Mouse (Mus musculus): ENCODE results near the gene Mosmo. TPM values are rescaled to one million over a fixed set of nuclear protein-coding genes. Genes with fewer than 3 reads are reported as not detected.

Gene Mosmo
- polyA plus RNA-seq, 1 experiment from 2014 or later = 13.8 TPM

DNA sequence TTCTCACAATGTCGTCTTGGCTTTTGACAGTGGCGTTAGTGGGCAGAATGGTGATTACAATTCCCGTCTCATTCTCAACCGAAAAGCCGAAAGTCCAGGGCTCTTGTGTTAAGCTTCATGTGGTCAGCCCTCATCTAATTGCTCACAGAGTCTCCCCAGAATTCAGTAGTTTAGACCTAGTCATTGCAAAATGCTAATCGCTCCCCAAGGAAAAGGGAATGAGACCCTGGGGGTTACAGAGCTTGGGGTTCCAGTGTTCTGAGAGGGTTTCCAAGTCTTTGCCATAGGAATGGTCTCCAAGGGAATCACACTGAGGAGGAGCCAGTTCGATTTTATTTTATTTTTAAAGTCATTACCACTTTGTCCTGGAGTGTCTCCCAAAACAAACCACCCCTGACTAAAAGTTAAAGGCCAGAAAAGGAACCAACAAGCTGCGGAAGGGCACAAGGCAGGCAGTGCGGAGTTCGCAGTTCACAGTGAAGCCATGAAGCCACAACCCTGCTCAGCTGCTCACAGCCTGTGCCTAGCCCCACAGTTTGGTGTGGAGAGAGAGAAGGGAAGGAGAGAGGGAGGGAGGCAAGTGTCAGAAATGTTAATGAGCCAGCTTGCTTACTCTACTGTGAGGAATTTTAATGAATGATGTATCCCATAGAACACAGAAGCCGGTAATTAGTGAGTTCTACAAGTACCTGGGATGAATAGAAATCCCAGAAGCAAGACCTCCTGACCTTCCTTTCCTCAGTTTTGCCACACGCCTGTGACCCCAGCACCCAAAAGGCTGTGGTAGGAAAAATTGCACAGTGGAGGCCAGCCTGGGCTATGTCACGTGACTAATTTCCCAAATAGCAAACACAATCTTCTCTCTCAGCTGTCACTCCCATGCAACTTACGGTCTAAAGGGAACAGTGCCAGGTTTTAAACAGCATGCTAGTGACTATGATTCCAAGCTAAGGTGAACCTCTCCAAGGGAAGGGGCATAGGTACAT lies 66.2 kb downstream of the Mosmo start:
- 77% methylated on average over 14 of the region's 14 CpGs for WGBS
- Histone ChIP-seq H3K4me3 (no peak overlapping the region), H3K9me3 (no peaks in the 10 kb centered on the region), H3K9ac (no peak overlapping the region), H3K27ac (replicated peaks) (no peak overlapping the region), H3K27me3 (no peaks in the 10 kb centered on the region), H3K4me1 (replicated peaks) (peaks cover 7% of the 10 kb centered on the region; the same call in 1 of the 2 replicates), H3K36me3 (no peaks in the 10 kb centered on the region), H3K4me2 (no peak overlapping the region)
- ATAC-seq (ENCODE audit: low read depth) = no peak

DNA sequence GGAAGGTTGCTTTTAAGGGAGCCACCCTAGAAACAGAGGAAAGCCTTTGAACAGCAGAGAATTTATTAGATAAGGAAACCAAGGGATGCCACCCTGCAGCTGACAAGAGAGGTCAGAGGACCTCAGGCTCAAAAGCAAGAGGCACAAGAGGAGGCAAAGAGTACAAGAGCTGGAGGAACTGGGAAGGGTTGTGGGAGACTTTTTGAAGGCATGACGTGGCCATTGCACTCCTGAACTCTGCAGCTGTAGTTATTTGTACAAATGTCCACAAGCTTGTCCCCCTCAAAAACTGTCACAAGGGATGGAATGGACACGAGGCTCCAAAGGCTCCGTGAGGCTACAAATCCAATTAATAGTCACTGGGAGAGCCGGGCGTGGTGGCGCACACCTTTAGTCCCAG lies 67.2 kb downstream of the Mosmo start:
- H3K9me3 ChIP-seq = no peaks in the 10 kb centered on the region
- H3K4me1 ChIP-seq (replicated peaks) = peaks cover 5% of the 10 kb centered on the region; the same call in 1 of the 2 replicates
- no peak overlapping the region for H3K27ac ChIP-seq (replicated peaks)
- H3K36me3 ChIP-seq = no peaks in the 10 kb centered on the region
- no peaks in the 10 kb centered on the region for H3K27me3 ChIP-seq
- no peak overlapping the region for H3K4me2 ChIP-seq
- H3K4me3 ChIP-seq = no peak overlapping the region
- no peak overlapping the region for H3K9ac ChIP-seq
- no peak for ATAC-seq (ENCODE audit: low read depth)
- 86% methylated on average over 6 of the region's 6 CpGs for WGBS

DNA sequence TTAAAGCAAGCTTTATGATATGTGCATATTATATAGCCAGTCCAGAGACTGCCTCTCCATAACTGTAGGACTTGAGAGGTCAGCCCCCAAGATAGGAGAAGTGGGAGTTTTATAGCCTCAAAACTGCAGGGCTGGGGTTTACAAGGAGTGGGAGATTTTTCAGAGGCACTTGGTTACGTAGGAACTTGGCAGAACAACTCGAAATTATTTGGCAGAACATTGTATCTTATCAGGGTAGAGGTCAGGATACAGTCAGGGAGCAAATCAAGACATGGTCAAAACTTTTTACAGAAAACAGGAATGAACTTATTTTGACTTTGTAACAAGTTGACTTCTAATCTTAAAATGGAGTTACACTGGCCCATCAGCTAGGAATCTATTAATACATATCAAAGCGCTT lies 68.6 kb downstream of the Mosmo start:
- no peak overlapping the region for H3K9ac ChIP-seq
- no peaks in the 10 kb centered on the region for H3K27me3 ChIP-seq
- no peak overlapping the region for H3K4me2 ChIP-seq
- no peak for ATAC-seq (ENCODE audit: low read depth)
- 85% methylated on average over 3 of the region's 3 CpGs for WGBS
- H3K36me3 ChIP-seq = no peaks in the 10 kb centered on the region
- no peaks in the 10 kb centered on the region for H3K9me3 ChIP-seq
- H3K27ac ChIP-seq (replicated peaks) = no peak overlapping the region
- H3K4me3 ChIP-seq = no peak overlapping the region
- H3K4me1 ChIP-seq (replicated peaks) = no peaks in the 10 kb centered on the region

- H3K4me3 ChIP-seq = no peak overlapping the region
- no peak overlapping the region for H3K9ac ChIP-seq
- no peaks in the 10 kb centered on the region for H3K9me3 ChIP-seq
- 91% methylated on average over 5 of the region's 5 CpGs for WGBS
- no peaks in the 10 kb centered on the region for H3K4me1 ChIP-seq (replicated peaks)
- no peak for ATAC-seq (ENCODE audit: low read depth)
- no peaks in the 10 kb centered on the region for H3K36me3 ChIP-seq
- H3K27me3 ChIP-seq = no peaks in the 10 kb centered on the region
- H3K4me2 ChIP-seq = no peak overlapping the region
- no peak overlapping the region for H3K27ac ChIP-seq (replicated peaks)
These were observed 69.4 kb downstream of the Mosmo start for GRCm38 (mm10) chr7:120746821-120747220.

GRCm38 (mm10) chr7:120748478-120748877 lies 71.1 kb downstream of the Mosmo start:
- no peak overlapping the region for H3K4me3 ChIP-seq
- no peak overlapping the region for H3K9ac ChIP-seq
- H3K36me3 ChIP-seq = no peaks in the 10 kb centered on the region
- H3K4me2 ChIP-seq = no peak overlapping the region
- no peaks in the 10 kb centered on the region for H3K4me1 ChIP-seq (replicated peaks)
- no peaks in the 10 kb centered on the region for H3K9me3 ChIP-seq
- H3K27ac ChIP-seq (replicated peaks) = no peak overlapping the region
- no peaks in the 10 kb centered on the region for H3K27me3 ChIP-seq
- no peak for ATAC-seq (ENCODE audit: low read depth)

DNA sequence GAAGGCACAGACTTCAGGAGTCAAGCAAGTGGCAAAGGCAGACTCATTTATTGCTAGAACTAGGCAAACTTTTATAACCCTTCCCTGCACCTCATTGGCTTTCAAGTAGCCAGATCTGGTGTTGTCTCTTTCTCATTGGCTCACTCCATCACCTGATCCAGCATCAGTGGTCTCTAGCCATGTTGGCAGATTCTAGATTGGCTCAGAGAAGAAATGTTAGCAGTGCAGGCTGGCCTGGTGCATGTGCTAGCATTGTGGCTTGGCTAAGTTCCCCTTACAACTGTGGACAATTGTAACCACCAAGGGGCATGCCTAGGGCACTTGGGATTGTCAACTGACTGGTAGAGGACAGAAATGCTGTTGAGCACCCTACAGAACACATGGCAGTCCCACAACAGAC lies 73.9 kb downstream of the Mosmo start:
- ATAC-seq (ENCODE audit: low read depth) = no peak
- Histone ChIP-seq H3K27ac (replicated peaks) (no peak overlapping the region), H3K4me2 (no peak overlapping the region), H3K27me3 (no peaks in the 10 kb centered on the region), H3K4me1 (replicated peaks) (no peaks in the 10 kb centered on the region), H3K36me3 (no peaks in the 10 kb centered on the region), H3K9me3 (no peaks in the 10 kb centered on the region), H3K4me3 (no peak overlapping the region), H3K9ac (no peak overlapping the region)

DNA sequence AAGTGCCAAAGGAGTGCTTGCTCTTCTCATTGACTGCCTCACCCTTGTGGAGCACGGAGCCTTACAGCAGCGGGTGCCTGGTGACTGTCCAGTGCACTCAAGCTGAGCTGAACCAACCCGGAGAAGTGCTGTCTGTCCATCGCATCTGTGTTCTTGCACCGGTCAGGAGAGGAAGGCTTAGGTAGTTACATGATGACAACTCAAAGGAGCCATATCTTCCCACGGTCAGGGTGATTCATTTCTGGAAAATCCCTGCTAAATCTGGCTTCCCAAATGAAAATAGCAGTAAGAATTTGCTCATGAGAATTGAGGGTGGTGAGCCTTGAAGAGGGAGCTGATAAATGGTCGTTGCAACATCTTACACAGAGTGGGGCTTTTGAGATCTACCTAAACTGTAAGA lies 74.5 kb downstream of the Mosmo start:
- no peak overlapping the region for H3K27ac ChIP-seq (replicated peaks)
- H3K4me3 ChIP-seq = no peak overlapping the region
- no peaks in the 10 kb centered on the region for H3K27me3 ChIP-seq
- no peaks in the 10 kb centered on the region for H3K36me3 ChIP-seq
- no peak overlapping the region for H3K9ac ChIP-seq
- no peaks in the 10 kb centered on the region for H3K4me1 ChIP-seq (replicated peaks)
- no peaks in the 10 kb centered on the region for H3K9me3 ChIP-seq
- ATAC-seq (ENCODE audit: low read depth) = no peak
- H3K4me2 ChIP-seq = no peak overlapping the region
- 88% methylated on average over 7 of the region's 7 CpGs for WGBS

DNA sequence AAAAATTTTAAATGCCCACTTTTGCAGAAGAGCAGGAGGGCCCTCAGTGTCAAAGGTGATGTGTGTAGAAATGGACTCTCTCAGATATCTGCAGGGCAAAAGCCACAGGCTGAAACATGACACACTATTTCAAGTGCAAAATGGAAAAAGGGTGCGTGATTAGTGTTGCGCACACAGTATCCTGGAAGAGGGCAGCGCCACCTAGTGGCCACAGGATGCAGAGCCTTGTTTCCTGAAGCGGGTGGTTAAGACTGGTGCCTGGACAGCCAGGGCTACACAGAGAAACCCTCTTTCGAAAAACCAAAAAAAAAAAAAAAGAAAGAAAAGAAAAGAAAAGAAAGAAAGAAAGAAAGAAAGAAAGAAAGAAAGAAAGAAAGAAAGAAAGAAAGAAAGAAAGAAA lies 77.3 kb downstream of the Mosmo start:
- H3K9ac ChIP-seq = no peak overlapping the region
- H3K36me3 ChIP-seq = no peaks in the 10 kb centered on the region
- no peak for ATAC-seq (ENCODE audit: low read depth)
- no peaks in the 10 kb centered on the region for H3K27me3 ChIP-seq
- H3K4me2 ChIP-seq = no peak overlapping the region
- no peaks in the 10 kb centered on the region for H3K4me1 ChIP-seq (replicated peaks)
- WGBS = 14% methylated on average over 5 of the region's 5 CpGs
- no peaks in the 10 kb centered on the region for H3K9me3 ChIP-seq
- H3K27ac ChIP-seq (replicated peaks) = no peak overlapping the region
- no peak overlapping the region for H3K4me3 ChIP-seq

DNA sequence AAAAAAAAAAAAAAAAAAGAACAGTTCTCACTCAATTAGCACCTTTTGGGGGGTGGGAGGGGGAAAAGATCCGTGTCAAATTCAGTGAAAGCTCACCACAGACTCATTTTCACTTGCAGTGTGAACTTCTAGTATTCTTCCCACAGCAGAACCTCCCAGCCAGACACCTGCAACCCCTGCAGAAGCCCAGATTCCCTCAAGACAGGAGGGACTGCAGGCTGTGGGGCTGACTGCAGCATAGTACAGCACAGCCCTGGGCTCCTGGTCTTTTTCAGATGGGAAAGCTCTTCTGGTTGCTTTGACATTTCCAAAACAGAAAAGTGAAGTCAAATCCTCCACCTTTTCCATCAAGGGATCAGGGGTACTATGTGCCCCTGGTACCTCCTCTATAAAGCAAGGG lies 90.0 kb downstream of the Mosmo start:
- 5% methylated on average over 1 of the region's 1 CpGs for WGBS
- ATAC-seq (ENCODE audit: low read depth) = no peak
- no peaks in the 10 kb centered on the region for H3K27me3 ChIP-seq
- no peaks in the 10 kb centered on the region for H3K36me3 ChIP-seq
- H3K27ac ChIP-seq (replicated peaks) = no peak overlapping the region
- H3K4me2 ChIP-seq = no peak overlapping the region
- H3K9me3 ChIP-seq = no peaks in the 10 kb centered on the region
- no peak overlapping the region for H3K4me3 ChIP-seq
- no peak overlapping the region for H3K9ac ChIP-seq
- H3K4me1 ChIP-seq (replicated peaks) = 0 out of 2 replicates have a peak, but pooled peaks cover 8% of the 10 kb centered on the region

- ATAC-seq (ENCODE audit: low read depth) = no peak
- H3K27me3 ChIP-seq = no peaks in the 10 kb centered on the region
- H3K9ac ChIP-seq = no peak overlapping the region
- no peaks in the 10 kb centered on the region for H3K36me3 ChIP-seq
- no peak overlapping the region for H3K4me2 ChIP-seq
- WGBS = 73% methylated on average over 1 of the region's 1 CpGs
- H3K27ac ChIP-seq (replicated peaks) = no peak overlapping the region
- H3K9me3 ChIP-seq = no peaks in the 10 kb centered on the region
- H3K4me3 ChIP-seq = no peak overlapping the region
- H3K4me1 ChIP-seq (replicated peaks) = 0 out of 2 replicates have a peak, but pooled peaks cover 8% of the 10 kb centered on the region
These were observed 94.0 kb downstream of the Mosmo start for GRCm38 (mm10) chr7:120771389-120771788.

DNA sequence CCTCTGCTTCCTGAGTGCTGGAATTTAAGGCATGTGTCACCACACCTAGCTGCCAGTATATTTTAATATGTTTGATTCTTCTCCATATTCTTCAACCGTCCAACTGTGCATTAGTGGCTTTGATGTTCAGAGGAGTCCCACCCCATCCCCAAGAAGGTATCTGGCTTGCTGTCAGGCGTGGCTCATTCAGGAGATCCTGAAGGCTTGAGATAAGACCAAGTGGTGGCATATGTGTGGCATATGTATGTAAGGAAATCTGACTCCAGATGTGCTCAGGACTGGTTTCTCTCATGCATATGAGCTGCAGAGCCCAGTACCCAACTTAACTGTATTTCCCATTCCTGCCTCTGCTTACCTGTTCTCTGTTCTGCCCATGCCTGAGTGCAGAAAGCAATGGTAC lies 100.6 kb downstream of the Mosmo start:
- H3K9ac ChIP-seq = no peak overlapping the region
- WGBS = 69% methylated on average over 2 of the region's 2 CpGs
- H3K4me3 ChIP-seq = no peak overlapping the region
- no peaks in the 10 kb centered on the region for H3K27me3 ChIP-seq
- no peak overlapping the region for H3K27ac ChIP-seq (replicated peaks)
- H3K4me1 ChIP-seq (replicated peaks) = no peaks in the 10 kb centered on the region
- no peak overlapping the region for H3K4me2 ChIP-seq
- no peaks in the 10 kb centered on the region for H3K9me3 ChIP-seq
- H3K36me3 ChIP-seq = no peaks in the 10 kb centered on the region
- ATAC-seq (ENCODE audit: low read depth) = no peak
